Mouse (Mus musculus) spleen, embryonic (tissue): ENCODE measurements around the gene Parp3.

ENCODE experiments used
- CTCF ChIA-PET: fragments of 350-600 bp; sonication (Branson Sonifier 250); formaldehyde crosslinking; loops from one replicate; lab custom pipeline; 2022; lab: Charles Lee

Parp3 gene

GRCm38 (mm10) chr9:106457920-106458319 is 18.8 kb downstream of the Parp3 start:
- CTCF ChIA-PET = no interaction called here

- CTCF ChIA-PET = no interaction called here
These were observed 19.6 kb downstream of the Parp3 start for GRCm38 (mm10) chr9:106457163-106457559.

- CTCF ChIA-PET = no interaction called here
These were observed 20.2 kb downstream of the Parp3 start for GRCm38 (mm10) chr9:106456325-106457162.

DNA sequence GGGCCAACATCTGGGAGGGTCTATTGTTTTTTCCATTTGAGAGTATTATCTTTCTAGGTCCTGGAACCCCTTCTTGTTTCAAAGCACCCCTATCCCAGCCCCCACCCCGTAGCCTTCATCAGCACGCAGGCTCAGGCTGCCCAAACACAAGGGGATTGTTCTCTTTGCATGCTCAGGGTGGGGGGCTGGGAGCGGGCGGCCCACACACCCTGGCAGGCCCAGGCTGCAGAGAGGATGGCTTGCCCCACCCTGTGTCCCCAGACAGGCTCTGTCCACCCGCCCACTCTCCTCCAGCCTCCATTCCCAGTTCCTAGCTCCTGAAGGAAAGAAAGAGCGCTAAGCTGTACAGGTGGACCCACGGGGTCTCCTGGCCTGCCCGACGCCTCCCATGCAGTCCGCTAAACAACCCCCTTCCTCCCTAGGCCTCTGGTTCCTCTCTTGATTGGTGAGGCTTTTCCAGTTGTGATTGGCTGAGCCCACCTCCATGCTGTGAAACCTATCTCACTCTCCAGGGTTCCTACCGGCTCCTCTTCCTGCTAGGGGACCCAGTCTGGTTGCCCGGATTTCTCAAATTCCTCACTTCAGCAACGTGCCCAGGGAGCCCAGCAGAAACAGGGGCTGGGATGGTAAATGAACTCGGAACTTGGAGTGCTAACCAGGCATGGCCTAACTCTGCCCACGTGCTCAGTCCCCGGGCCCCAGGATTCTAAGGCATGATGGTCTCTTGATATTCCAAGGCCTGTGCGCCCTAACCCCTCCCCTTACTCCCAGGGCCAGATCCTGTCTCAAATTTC is 21.7 kb downstream of the Parp3 start:
- CTCF ChIA-PET = no interaction called here

GRCm38 (mm10) chr9:106454071-106454761 is 22.5 kb downstream of the Parp3 start:
- CTCF ChIA-PET = no interaction called here

- CTCF ChIA-PET = no interaction called here
These were observed 23.3 kb downstream of the Parp3 start, which contains the start of gene Pcbp4 for GRCm38 (mm10) chr9:106453271-106454070. Pcbp4 (plus strand) TSS chr9:106453291.

DNA sequence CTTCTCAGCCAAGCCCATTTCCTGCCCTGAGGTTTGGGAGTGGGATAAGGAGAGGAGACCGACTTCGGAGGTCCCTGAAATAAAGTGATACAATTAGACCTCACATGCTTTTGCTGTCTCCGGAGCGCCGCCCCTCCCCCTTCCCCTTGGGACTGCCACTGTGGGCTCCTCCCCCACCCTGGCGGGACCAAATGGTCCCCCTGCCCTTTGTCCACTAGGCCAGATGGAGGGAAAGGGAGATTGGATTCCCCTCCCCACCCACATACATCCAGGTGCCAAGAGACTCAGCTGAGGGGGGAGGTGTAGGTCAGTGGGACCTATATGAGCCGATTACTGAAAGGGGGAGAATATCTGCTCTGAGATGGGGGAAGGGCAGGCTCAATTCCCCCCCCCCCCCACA is 23.9 kb downstream of the Parp3 start:
- CTCF ChIA-PET = no interaction called here

- CTCF ChIA-PET = no interaction called here
These were observed 24.4 kb downstream of the Parp3 start for GRCm38 (mm10) chr9:106452351-106452750.

- CTCF ChIA-PET = no interaction called here
These were observed 24.9 kb downstream of the Parp3 start for GRCm38 (mm10) chr9:106451899-106452298.

DNA sequence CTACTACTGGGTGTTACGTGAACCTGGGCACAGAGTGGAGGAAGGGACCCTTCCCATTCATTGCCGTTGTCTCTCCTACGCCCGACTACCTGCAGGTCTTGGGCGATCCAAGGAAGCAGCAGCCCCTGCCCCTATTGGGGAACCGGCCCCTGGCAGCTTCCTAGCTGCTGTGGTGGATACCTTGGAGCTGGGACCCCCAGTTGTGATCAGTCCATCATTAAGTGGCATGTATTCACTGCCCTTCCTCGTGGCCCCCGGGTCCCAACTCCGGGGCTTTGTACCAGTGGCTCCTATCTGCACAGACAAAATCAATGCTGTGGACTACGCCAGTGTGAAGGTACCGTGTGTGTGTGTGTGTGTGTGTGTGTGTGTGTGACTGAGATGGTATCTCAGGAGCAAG is 25.5 kb downstream of the Parp3 start:
- CTCF ChIA-PET = no interaction called here

DNA sequence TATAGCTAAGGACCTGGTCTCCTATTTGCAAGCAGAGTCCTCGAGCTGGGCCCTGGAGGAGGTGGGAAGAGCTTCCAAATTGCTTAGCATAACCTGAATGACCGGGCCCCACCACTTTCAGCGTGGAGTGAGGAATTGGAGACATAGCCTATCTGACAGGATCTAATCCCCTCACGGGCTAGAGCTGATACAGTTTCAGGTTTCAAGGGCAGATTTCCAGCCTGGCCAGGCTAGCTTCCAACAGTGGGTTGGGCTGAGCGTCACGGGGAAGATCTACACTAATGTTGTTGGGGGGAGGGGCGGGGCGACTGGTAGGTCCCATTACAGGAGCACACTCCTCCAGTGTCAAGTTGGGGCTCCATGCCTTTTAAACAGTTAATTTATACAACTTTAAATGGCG is 26.1 kb downstream of the Parp3 start:
- CTCF ChIA-PET = interaction anchor here (0.5 kb wide), 1 partner anchor 40 kb away, joined by 3 read pairs; no protein-coding TSS in a partner anchor

GRCm38 (mm10) chr9:106449947-106450346 is 26.8 kb downstream of the Parp3 start:
- CTCF ChIA-PET = no interaction called here

DNA sequence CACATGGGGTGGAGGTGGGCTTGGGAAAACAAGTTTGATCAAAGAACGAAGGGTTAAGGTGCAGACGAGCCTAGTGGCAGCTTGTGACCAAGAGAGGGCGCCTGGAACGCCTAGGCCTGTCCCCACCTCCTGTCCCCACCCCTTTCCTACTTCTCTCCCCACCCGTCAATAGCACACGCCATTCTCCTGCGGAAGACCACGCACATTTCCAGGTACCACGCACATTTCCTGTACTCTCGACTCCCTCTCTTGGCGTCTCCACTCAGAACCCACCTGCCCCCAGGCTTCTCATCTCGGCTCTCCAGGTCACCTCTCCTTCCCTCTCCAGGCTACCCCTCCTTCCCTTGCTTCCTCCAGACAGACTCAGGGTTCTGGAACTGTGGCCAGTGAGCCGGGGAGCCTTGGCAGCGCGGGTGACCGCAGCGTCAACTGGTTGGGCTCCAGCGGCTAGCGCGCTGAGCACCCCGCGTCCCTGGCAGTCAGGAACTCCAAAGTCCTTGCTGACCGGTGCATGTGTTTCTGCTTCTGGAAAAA is 28.2 kb downstream of the Parp3 start:
- CTCF ChIA-PET = interaction anchor here (2.5 kb wide), 1 partner anchor 28 kb away, joined by 6 read pairs; the partner anchor contains the start of gene Parp3

DNA sequence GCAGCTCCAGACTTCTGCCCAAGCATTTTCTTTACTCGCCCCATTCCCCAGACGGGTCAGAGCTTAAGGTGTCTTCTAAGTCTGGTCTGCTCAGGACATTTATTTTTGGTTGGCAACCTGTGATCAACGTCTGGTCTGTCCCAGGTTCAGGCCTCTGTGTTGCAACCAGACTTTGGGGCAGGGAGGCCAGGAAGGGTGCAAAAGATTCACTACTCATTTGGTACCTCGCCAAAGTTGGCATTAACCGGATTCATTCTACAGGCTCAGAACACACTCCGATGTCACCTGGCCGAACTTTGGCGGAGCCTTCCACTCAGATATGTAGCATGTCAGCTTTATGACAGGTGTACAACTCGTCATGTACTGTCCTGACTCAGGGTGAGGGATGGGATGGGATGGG is 28.8 kb downstream of the Parp3 start:
- CTCF ChIA-PET = interaction anchor here (0.9 to 2.5 kb wide), 2 partner anchors 15 to 29 kb away, joined by 4 to 6 read pairs; partner anchors contain the start of gene Parp3

DNA sequence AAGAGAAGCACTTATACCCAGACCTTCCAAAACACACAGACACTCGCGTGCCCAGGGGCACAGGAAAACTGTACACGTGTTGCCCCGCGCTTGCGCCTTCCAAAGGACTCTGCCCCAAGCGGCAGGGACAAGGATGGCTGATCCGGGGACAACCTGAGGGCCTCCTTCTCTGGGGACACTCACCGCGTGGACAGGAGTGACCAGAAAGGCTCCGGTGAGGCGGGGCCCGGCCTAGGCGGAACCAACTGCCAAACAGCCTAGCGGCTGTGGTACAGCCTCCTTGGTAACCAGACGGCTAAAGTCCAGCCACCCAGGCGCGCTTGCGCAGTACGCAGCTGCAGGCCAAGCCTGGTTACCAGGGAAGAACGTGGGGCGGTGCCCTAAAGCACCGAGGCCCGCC is 29.4 kb downstream of the Parp3 start, which contains the start of the genes Abhd14b and Abhd14a:
Gene Abhd14b, plus strand, starts transcription at position 112 of the 400 bp plus-strand sequence.
Gene Abhd14a, minus strand, starts transcription at position 331 of the 400 bp plus-strand sequence.
- CTCF ChIA-PET = interaction anchor here (0.6 to 2.5 kb wide), 5 partner anchors 14 to 167 kb away, joined by 3 to 7 read pairs (median 6); partner anchors contain the start of genes Parp3 and Poc1a

DNA sequence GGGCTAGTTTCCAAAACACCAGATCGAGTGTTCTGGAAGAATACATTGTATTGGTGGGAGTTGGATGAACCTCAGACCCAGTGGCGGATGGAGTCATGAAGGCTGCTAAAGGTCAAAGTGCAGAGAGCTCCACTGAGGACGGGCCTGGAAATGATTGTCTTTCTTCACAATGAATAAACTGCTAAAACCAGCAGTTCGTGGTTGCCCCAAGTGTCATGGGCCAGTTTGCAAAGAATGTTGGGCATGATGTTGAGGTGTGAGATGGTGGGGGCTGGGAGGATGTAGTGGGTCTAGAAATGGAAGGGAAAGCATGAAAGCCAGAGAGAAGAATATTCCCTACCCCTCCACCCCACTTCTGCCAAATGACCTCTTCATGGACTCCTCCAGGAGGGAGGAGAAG is 31.9 kb downstream of the Parp3 start:
- CTCF ChIA-PET = no interaction called here

- CTCF ChIA-PET = no interaction called here
These were observed 34.1 kb downstream of the Parp3 start for GRCm38 (mm10) chr9:106442680-106443079.

DNA sequence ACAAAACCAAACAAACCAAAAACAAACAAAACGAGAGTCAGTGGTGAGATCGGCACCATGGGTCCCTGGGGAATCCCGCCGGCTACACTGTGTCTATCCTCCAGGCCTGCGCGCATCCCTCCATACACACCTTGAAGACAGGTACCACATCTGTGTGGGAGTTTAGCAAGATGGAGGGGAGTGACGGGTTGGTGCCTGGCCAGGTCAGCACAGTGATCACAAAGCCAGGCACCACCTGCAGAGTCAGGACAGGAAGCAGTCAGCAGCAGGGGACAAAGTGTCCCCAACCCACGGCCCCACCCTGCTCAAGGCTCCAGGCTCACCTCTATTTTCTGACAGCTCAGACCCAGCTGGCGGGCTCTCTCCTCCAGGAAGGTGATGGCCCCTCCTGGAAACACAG is 40.2 kb downstream of the Parp3 start:
- CTCF ChIA-PET = no interaction called here

DNA sequence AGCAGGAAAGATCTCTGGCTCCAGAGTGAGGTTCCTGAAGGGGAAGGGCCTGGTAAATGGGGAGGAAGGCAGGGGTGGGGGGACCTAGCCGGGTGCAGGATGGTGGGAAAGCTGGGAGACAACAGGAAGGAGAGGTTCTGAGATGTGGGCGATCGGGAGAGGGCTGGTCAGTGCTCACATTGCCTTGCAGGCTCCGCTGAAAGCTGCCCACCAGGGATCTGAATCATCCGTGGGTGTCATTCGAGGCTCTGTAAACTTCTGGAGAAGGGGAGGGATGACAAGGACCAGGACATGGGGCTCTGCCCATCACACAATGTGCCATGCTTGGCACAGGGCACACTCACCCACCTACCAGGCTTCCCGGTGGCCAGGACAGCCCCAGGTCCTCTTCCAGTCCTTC is 43.4 kb downstream of the Parp3 start:
- CTCF ChIA-PET = interaction anchor here (0.8 to 1.4 kb wide), 2 partner anchors 13 to 14 kb away, joined by 4 read pairs; partner anchors contain the start of gene Abhd14a

- CTCF ChIA-PET = interaction anchor here (1.0 to 1.2 kb wide), 2 partner anchors 8 to 47 kb away, joined by 3 to 6 read pairs; partner anchors contain the start of genes Acy1 and Parp3
These were observed 46.8 kb downstream of the Parp3 start for GRCm38 (mm10) chr9:106430015-106430264.
